In the genomic region with DNA sequence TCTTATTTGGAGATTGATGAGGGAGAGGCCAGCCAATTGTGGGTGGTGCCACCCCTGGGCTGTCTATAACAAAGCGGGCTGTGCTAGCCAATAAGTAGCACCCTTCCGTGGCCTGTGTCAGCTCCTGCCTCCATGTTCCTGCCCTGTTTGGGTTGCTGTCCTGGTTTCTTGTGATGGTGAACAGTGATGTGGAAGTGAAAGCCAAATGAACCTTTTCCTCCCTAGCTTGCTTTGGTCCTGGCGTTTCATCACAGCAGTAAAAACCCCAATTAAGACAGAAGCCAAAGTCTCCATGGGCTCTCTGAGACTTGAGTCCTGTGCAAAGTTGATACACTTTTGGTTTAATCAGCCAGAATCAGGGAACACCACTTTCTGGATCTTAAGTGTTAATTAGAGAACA, we compare ENCODE assay signal across 29 mouse cellular contexts.
"Had no signal": no experiment of that assay in that cellular context is flagged by ENCODE, and none has a peak within 500 bp of the region (broad histone marks: within the 10 kb centered on the region; RNA-seq: fewer than 3 reads in every experiment).

No protein-coding gene starts in this region.

- DNase-seq: left cerebral cortex, postnatal 4 days; liver; liver, embryonic 13.5 days; liver, postnatal 0 days; lung, adult 18-20 months; lung, adult 2 months; lung, embryonic 14.5 days; lung, postnatal 10 days; lung, postnatal 14 days; lung, postnatal 36 days; lung, postnatal 4 days; midbrain, embryonic 14.5 days had no signal

- H3K4me2 ChIP-seq: limb, embryonic 12.5 days; limb, embryonic 13.5 days; limb, embryonic 15.5 days; liver, embryonic 13.5 days; liver, embryonic 15.5 days; lung, embryonic 14.5 days; lung, embryonic 15.5 days; midbrain, embryonic 12.5 days; midbrain, embryonic 13.5 days; midbrain, embryonic 15.5 days; neural tube, embryonic 12.5 days had no signal

- H3K4me1 ChIP-seq: limb, embryonic 10.5 days; limb, embryonic 12.5 days; limb, embryonic 13.5 days; limb, embryonic 15.5 days; liver, embryonic 15.5 days; lung, embryonic 15.5 days; midbrain, embryonic 10.5 days; midbrain, embryonic 15.5 days; neural tube, embryonic 12.5 days had no signal

- H3K27ac ChIP-seq: left cerebral cortex, adult 2 months; limb, embryonic 10.5 days; limb, embryonic 12.5 days; limb, embryonic 13.5 days; limb, embryonic 15.5 days; liver, embryonic 13.5 days; liver, embryonic 14.5 days; liver, embryonic 15.5 days; lung, embryonic 15.5 days; macrophage; midbrain, embryonic 10.5 days; midbrain, embryonic 12.5 days; midbrain, embryonic 13.5 days; midbrain, embryonic 15.5 days; neural tube, embryonic 12.5 days had no signal

- H3K4me3 ChIP-seq: left cerebral cortex, adult 2 months; limb, embryonic 10.5 days; limb, embryonic 12.5 days; limb, embryonic 13.5 days; limb, embryonic 15.5 days; liver, embryonic 13.5 days; liver, embryonic 15.5 days; lung, embryonic 15.5 days; megakaryocyte, embryonic 14.5 days; midbrain, embryonic 10.5 days; midbrain, embryonic 12.5 days; midbrain, embryonic 13.5 days; midbrain, embryonic 15.5 days; myocyte; neural tube, embryonic 12.5 days had no signal

- H3K9me3 ChIP-seq: limb, embryonic 10.5 days; limb, embryonic 12.5 days; limb, embryonic 13.5 days; limb, embryonic 15.5 days; liver, embryonic 13.5 days; liver, embryonic 15.5 days; lung, embryonic 15.5 days; megakaryocyte, embryonic 14.5 days; midbrain, embryonic 10.5 days; midbrain, embryonic 12.5 days; midbrain, embryonic 13.5 days; midbrain, embryonic 15.5 days; neural tube, embryonic 12.5 days had no signal

- ATAC-seq: liver, postnatal 0 days; lung, postnatal 0 days; midbrain, embryonic 13.5 days; midbrain, embryonic 15.5 days had no signal

- H3K9ac ChIP-seq: limb, embryonic 12.5 days; limb, embryonic 13.5 days; limb, embryonic 15.5 days; liver, embryonic 13.5 days; liver, embryonic 14.5 days; liver, embryonic 15.5 days; liver, postnatal 0 days; lung, embryonic 14.5 days; lung, embryonic 15.5 days; midbrain, embryonic 12.5 days; midbrain, embryonic 13.5 days; midbrain, embryonic 15.5 days; neural tube, embryonic 12.5 days had no signal

- H3K27me3 ChIP-seq: limb, embryonic 12.5 days; limb, embryonic 13.5 days; limb, embryonic 15.5 days; liver, embryonic 13.5 days; liver, embryonic 15.5 days; lung, embryonic 15.5 days; megakaryocyte, embryonic 14.5 days; midbrain, embryonic 12.5 days; midbrain, embryonic 13.5 days; neural tube, embryonic 12.5 days had no signal

- H3K36me3 ChIP-seq: limb, embryonic 10.5 days; limb, embryonic 12.5 days; limb, embryonic 13.5 days; limb, embryonic 15.5 days; liver, embryonic 13.5 days; liver, embryonic 15.5 days; lung, embryonic 15.5 days; midbrain, embryonic 10.5 days; midbrain, embryonic 12.5 days; midbrain, embryonic 13.5 days; midbrain, embryonic 15.5 days; neural tube, embryonic 12.5 days had no signal
